Mouse (Mus musculus) NIH3T3 (cell line): ENCODE results near the gene Gm11554.
A peak's percentile ranks its signal among the peaks of the same experiment; 100 is the strongest.
"Not testable (repeated sequence)": the region's sequence is repeated elsewhere in the genome, so short reads cannot be mapped to it uniquely, and the experiment has no call there.

Source experiments
- DNase-seq: peaks from one replicate; pipeline ENCODE4 v3.0.0-alpha.2; 2012; ENCODE audit warnings: low read depth

The Gm11554 gene

DNA sequence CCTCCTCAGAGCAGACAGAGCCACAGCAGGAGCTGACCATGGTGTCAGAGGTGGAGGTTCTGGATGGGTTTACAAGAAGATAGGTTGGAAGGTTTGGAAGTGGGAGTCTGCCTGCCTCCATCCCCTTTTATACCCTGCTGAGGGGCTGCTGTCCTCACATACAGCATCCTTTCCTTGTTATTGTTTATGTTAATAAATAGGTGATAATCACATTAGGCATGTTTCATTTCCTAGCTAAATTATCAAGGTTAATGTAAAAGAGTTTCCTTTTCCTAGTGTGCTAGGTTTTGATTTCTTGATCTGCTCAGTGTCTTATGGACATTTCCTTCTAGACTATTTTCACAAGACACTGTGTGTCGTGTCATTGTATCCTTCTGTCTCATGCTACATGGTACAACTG, at the start of gene Gm11554:
Gene Gm11554 (minus strand): TSS at position 101 of the 400 bp plus-strand sequence.
- DNase-seq: not testable (repeated sequence)

DNA sequence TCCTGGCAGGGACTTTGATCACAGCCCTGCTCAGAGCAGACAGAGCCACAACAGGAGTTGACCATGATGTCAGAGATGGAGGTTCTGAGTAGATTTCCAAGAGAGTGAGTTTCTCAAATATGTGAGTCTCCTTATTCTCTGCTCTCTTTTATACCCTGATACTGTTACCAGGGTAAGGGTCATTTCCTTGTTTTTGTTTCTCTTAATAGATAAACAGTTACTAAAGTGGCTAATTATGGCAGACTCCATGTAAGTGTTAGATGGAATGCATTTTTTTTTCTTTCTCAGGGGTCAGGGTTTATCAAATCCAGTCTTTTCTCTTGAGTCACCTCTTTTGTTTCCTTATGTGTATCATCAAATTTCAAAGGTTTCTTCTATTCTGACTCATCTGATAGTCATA, 47.3 kb upstream of the Gm11554 start, which contains the start of gene Krtap4-16:
Gene Krtap4-16 (minus strand): TSS at position 101 of the 400 bp plus-strand sequence.
- no peak for DNase-seq

- no peak for DNase-seq
Measured at GRCm38 (mm10) chr11:99846746-99847145, 42.5 kb upstream of the Gm11554 start.

- no peak for DNase-seq
Measured at GRCm38 (mm10) chr11:99842185-99842584, 37.9 kb upstream of the Gm11554 start.

DNA sequence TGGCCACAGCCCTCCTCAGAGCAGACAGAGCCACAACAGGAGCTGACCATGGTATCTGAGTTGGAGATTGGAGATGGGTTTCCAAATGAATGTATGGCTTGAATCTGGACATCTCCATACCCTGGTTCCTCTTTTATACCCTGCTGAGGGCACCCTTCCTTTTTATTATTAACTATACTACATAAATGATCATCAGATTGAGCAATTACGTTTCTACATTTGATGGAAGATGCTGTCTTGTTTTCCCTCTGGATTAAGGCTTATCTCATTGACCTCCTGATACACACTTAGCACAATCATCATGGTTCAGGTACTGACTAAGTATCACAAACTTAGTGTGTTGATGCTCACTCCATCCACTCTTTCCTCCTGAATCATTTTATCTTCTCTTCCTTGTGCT, 33.7 kb upstream of the Gm11554 start, which contains the start of gene 2300003K06Rik:
Gene 2300003K06Rik (minus strand): TSS at position 101 of the 400 bp plus-strand sequence.
- DNase-seq: no peak

GRCm38 (mm10) chr11:99815566-99815965, 11.3 kb upstream of the Gm11554 start, which contains the start of gene Gm11564:
Gene Gm11564 (minus strand): TSS chr11:99815666.
- not testable (repeated sequence) for DNase-seq

DNA sequence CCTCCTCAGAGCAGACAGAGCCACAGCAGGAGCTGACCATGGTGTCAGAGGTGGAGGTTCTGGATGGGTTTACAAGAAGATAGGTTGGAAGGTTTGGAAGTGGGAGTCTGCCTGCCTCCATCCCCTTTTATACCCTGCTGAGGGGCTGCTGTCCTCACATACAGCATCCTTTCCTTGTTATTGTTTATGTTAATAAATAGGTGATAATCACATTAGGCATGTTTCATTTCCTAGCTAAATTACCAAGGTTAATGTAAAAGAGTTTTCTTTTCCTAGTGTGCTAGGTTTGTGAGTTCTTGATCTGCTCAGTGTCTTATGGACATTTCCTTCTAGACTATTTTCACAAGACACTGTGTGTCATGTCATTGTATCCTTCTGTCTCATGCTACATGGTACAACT, 5.5 kb upstream of the Gm11554 start, which contains the start of gene Krtap4-13:
Gene Krtap4-13 (minus strand): TSS at position 101 of the 400 bp plus-strand sequence.
- DNase-seq: not testable (repeated sequence)

- not testable (repeated sequence) for DNase-seq
Measured at GRCm38 (mm10) chr11:99798832-99799231, 5.4 kb downstream of the Gm11554 start, which contains the start of gene Gm11569. Gene Gm11569 (minus strand): TSS chr11:99798932.

GRCm38 (mm10) chr11:99793367-99793766, 10.9 kb downstream of the Gm11554 start, which contains the start of gene Gm11596:
Gene Gm11596 (minus strand): TSS chr11:99793467.
- DNase-seq: no peak

- not testable (repeated sequence) for DNase-seq
Measured at GRCm38 (mm10) chr11:99784900-99785299, 19.3 kb downstream of the Gm11554 start, which contains the start of gene Krtap4-9. Gene Krtap4-9 (plus strand): TSS chr11:99785200.

DNA sequence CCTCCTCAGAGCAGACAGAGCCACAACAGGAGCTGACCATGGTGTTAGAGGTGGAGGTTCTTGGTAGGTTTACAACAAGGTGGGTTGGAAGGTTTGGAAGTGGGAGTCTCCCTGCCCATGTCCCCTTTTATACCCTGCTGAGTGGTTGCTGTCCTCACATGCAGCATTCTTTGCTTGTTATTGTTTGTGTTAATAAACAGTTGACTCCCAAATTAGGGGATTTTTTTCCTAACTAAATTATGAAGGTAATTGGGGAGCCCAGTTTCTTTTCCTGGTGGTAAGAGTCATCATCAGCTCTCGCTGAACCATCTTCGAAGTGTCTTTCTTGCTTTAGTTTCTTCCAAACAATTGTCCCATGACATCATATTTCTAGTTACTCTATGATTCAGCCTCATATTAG, 23.6 kb downstream of the Gm11554 start, which contains the start of gene Krtap4-8:
Gene Krtap4-8 (minus strand): TSS at position 101 of the 400 bp plus-strand sequence.
- DNase-seq: no peak

DNA sequence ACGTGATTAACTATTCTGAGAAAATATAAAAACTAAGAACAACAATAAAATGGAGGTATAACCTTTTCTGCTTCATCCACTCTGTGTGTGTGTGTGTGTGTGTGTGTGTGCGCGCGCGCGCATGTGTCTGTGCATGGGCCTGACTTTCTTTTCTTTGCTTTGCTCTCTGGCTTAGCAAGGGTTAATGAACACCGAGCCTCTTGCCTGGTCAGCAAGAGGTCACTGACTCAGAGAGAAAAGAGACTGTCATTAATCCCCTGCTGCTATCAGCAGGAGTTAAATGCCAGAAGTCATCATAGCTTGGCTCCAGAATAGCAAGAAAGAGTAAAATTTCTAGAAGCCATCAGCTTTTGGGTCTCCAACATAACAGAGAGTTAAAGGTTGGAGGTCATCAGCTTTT, 25.8 kb downstream of the Gm11554 start:
- DNase-seq: no peak

- not testable (repeated sequence) for DNase-seq
Measured at GRCm38 (mm10) chr11:99772813-99773212, 31.4 kb downstream of the Gm11554 start, which contains the start of gene Gm11595. Gene Gm11595 (minus strand): TSS chr11:99772913.

DNA sequence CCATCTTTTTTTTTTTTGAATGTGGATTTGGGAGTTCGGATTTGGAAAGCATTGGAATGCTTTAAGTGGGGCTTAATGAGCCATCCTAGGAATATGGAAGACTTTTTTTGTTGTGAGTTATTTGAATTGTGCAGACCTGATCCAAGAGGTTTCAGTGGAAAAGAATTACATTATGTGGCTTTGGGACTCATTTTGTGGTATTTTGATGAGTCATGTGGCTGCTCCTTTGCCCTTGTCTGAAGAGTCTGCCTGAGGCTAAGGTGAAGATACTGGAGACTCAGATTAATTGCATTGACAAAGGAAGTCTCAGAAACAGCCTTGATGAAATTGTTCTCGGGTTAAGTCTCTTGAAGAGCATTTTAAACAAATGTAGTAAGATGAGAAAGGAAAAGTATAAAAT, 35.8 kb downstream of the Gm11554 start:
- peak; percentile 30 for DNase-seq

DNA sequence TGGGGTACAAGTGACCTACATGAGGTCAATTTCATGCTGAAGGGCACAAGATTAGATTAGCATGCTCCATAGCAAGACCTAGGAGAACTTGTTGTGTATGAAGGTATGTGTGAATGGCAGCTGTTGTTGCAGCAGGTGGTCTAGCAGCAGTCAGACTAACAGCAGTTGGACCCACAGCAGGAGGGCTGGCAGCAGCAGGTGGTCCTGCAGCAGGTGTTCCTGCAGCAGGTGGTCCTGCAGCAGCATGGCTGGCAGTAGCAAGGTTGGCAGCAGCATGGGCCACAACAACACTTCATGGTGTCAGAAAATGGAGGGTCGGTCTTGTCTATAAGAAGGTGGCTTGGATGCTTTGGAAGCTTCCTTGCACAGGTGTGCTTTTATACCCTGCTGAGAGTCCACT, 45.4 kb downstream of the Gm11554 start:
- no peak for DNase-seq
